Mouse (Mus musculus) CH12.LX (cell line): ENCODE measurements around the gene Ccdc30. TPM values are rescaled to one million over a fixed set of nuclear protein-coding genes. Genes with fewer than 3 reads are reported as not detected.

Source experiments
- DNase-seq: peaks from one replicate; pipeline ENCODE4 v3.0.0-alpha.2; 2013; ENCODE audit errors: extremely low read depth
- H3K27ac ChIP-seq: 2 replicates; pipeline ENCODE4 v1.5.1; 2012; ENCODE audit warnings: low read depth, mild to moderate bottlenecking, control low read depth, moderate library complexity; ENCODE audit not compliant: insufficient read depth
- H3K27me3 ChIP-seq: replicated peaks from 2 replicates; pipeline ENCODE3; 2012; ENCODE audit warnings: inconsistent platforms
- H3K36me3 ChIP-seq, 2 experiments: replicated peaks in 1 of 2; 2 replicates each; pipeline versions ENCODE3 to v1.6.1; 2012; ENCODE audit warnings: inconsistent platforms in 1 of 2, low read length in 1 of 2, mild to moderate bottlenecking in 1 of 2, mixed read lengths in 1 of 2, moderate library complexity in 1 of 2; ENCODE audit not compliant: control insufficient read depth in 1 of 2, insufficient read depth in 1 of 2
- H3K4me1 ChIP-seq, 2 experiments: 2 replicates each; pipeline ENCODE4 v1.6.1; 2012; ENCODE audit warnings: inconsistent platforms in 1 of 2, moderate library complexity in 1 of 2; ENCODE audit not compliant: insufficient read depth in 2 of 2, control insufficient read depth in 1 of 2
- H3K4me2 ChIP-seq: 2 replicates; pipeline ENCODE4 v1.6.1; 2012; ENCODE audit warnings: low read depth, mild to moderate bottlenecking, control low read depth; ENCODE audit not compliant: poor library complexity, insufficient read depth, severe bottlenecking
- H3K4me3 ChIP-seq, 3 experiments: fragments of 150-350 bp in 1 of 3; sonication (generic) in 1 of 3; replicated peaks in 1 of 3; 2 replicates each; pipeline versions ENCODE3 to v1.5.1; 2011 to 2012; ENCODE audit warnings: low read depth in 2 of 3, low read length in 2 of 3, mild to moderate bottlenecking in 2 of 3, moderate library complexity in 2 of 3, control low read depth in 1 of 3, improper control_type of control experiment in 1 of 3, inconsistent platforms in 1 of 3, mixed read lengths in 1 of 3; ENCODE audit not compliant: poor library complexity in 1 of 3
- H3K79me2 ChIP-seq: replicated peaks from 2 replicates; pipeline ENCODE4 v1.6.1; 2012; ENCODE audit warnings: mild to moderate bottlenecking, moderate library complexity; ENCODE audit not compliant: control insufficient read depth, poor library complexity, insufficient read depth, severe bottlenecking; ENCODE audit errors: extremely low read depth
- H3K9ac ChIP-seq: 2 replicates; pipeline ENCODE4 v1.6.1; 2012; ENCODE audit warnings: low read depth, mild to moderate bottlenecking, control low read depth, moderate library complexity; ENCODE audit not compliant: insufficient read depth
- H3K9me3 ChIP-seq: replicated peaks from 2 replicates; pipeline ENCODE3; 2012; ENCODE audit warnings: low read length, inconsistent platforms, mixed read lengths
- CHD1 ChIP-seq: IDR thresholded peaks from 2 replicates; pipeline ENCODE4 v1.6.1; 2012; ENCODE audit warnings: low read depth, low read length, improper control_type of control experiment, inconsistent platforms
- CHD2 ChIP-seq: IDR thresholded peaks from 2 replicates; pipeline ENCODE4 v1.6.1; 2011; ENCODE audit warnings: low read length, improper control_type of control experiment
- E2F4 ChIP-seq: IDR thresholded peaks from 2 replicates; pipeline ENCODE4 v1.6.1; 2011; ENCODE audit warnings: low read depth, low read length, improper control_type of control experiment; ENCODE audit not compliant: insufficient replicate concordance
- ELF1 ChIP-seq: IDR thresholded peaks from 2 replicates; pipeline ENCODE4 v1.6.1; 2014; ENCODE audit warnings: low read depth, mild to moderate bottlenecking, inconsistent platforms, low read length, improper control_type of control experiment
- ETS1 ChIP-seq: conservative IDR thresholded peaks from 2 replicates; pipeline ENCODE4 v1.6.1; 2012; ENCODE audit warnings: low read depth, mild to moderate bottlenecking, inconsistent platforms, low read length, improper control_type of control experiment, moderate library complexity
- GABPA ChIP-seq: IDR thresholded peaks from 2 replicates; pipeline ENCODE4 v1.6.1; 2012; ENCODE audit warnings: low read depth, low read length, improper control_type of control experiment, inconsistent platforms; ENCODE audit not compliant: insufficient replicate concordance
- HCFC1 ChIP-seq: IDR thresholded peaks from 2 replicates; pipeline ENCODE4 v1.6.1; 2012; ENCODE audit warnings: low read depth, mild to moderate bottlenecking, inconsistent platforms, low read length, improper control_type of control experiment
- JUN ChIP-seq: IDR thresholded peaks from 2 replicates; pipeline ENCODE4 v1.6.1; 2011; ENCODE audit warnings: low read depth, mild to moderate bottlenecking, low read length, improper control_type of control experiment, moderate library complexity; ENCODE audit not compliant: insufficient read depth
- MAFK ChIP-seq: IDR thresholded peaks from 2 replicates; pipeline ENCODE4 v1.6.1; 2011; ENCODE audit warnings: low read length, improper control_type of control experiment; ENCODE audit not compliant: insufficient replicate concordance
- MAX ChIP-seq: IDR thresholded peaks from 2 replicates; pipeline ENCODE4 v1.6.1; 2011; ENCODE audit warnings: low read length, improper control_type of control experiment
- MAZ ChIP-seq: IDR thresholded peaks from 2 replicates; pipeline ENCODE4 v1.6.1; 2012; ENCODE audit warnings: low read depth, mild to moderate bottlenecking, inconsistent platforms, low read length, improper control_type of control experiment, moderate library complexity
- MEF2A ChIP-seq: IDR thresholded peaks from 2 replicates; pipeline ENCODE4 v1.6.1; 2014; ENCODE audit warnings: low read depth, mild to moderate bottlenecking, inconsistent platforms, low read length, improper control_type of control experiment, borderline replicate concordance
- MXI1 ChIP-seq: IDR thresholded peaks from 2 replicates; pipeline ENCODE4 v1.6.1; 2011; ENCODE audit warnings: mild to moderate bottlenecking, low read depth, low read length, improper control_type of control experiment
- NELFE ChIP-seq: IDR thresholded peaks from 2 replicates; pipeline ENCODE4 v1.6.1; 2011; ENCODE audit warnings: low read depth, low read length, improper control_type of control experiment
- NRF1 ChIP-seq: IDR thresholded peaks from 2 replicates; pipeline ENCODE4 v1.6.1; 2014; ENCODE audit warnings: low read depth, mild to moderate bottlenecking, inconsistent platforms, low read length, improper control_type of control experiment, moderate library complexity
- PAX5 ChIP-seq: IDR thresholded peaks from 2 replicates; pipeline ENCODE4 v1.6.1; 2012; ENCODE audit warnings: low read length, inconsistent platforms, mixed read lengths
- POLR2AphosphoS2 ChIP-seq: IDR thresholded peaks from 2 replicates; pipeline ENCODE4 v1.6.1; 2011; ENCODE audit warnings: low read depth, low read length, improper control_type of control experiment
- RAD21 ChIP-seq: IDR thresholded peaks from 2 replicates; pipeline ENCODE4 v1.6.1; 2011; ENCODE audit warnings: low read depth, mild to moderate bottlenecking, low read length, improper control_type of control experiment, moderate library complexity
- RCOR1 ChIP-seq: conservative IDR thresholded peaks from 2 replicates; pipeline ENCODE4 v1.6.1; 2012; ENCODE audit warnings: low read depth, mild to moderate bottlenecking, inconsistent platforms, low read length, improper control_type of control experiment
- SIN3A ChIP-seq: IDR thresholded peaks from 2 replicates; pipeline ENCODE4 v1.6.1; 2012; ENCODE audit warnings: low read length, improper control_type of control experiment, inconsistent platforms
- TBP ChIP-seq: conservative IDR thresholded peaks from 2 replicates; pipeline ENCODE4 v1.6.1; 2011; ENCODE audit warnings: low read depth, low read length, improper control_type of control experiment
- TCF12 ChIP-seq: IDR thresholded peaks from 2 replicates; pipeline ENCODE4 v1.6.1; 2014; ENCODE audit warnings: low read depth, mild to moderate bottlenecking, inconsistent platforms, low read length, improper control_type of control experiment
- UBTF ChIP-seq: IDR thresholded peaks from 2 replicates; pipeline ENCODE4 v1.6.1; 2012; ENCODE audit warnings: low read depth, mild to moderate bottlenecking, inconsistent platforms, low read length, improper control_type of control experiment, moderate library complexity
- USF2 ChIP-seq: conservative IDR thresholded peaks from 2 replicates; pipeline ENCODE4 v1.6.1; 2011; ENCODE audit warnings: low read depth, low read length, improper control_type of control experiment
- ZMIZ1 ChIP-seq: IDR thresholded peaks from 2 replicates; pipeline ENCODE4 v1.6.1; 2012; ENCODE audit warnings: low read depth, mild to moderate bottlenecking, inconsistent platforms, low read length, improper control_type of control experiment
- dilution Hi-C: fragments of 300-500 bp; cut with MboI; formaldehyde crosslinking; loops from 2 replicates; pipeline ENCODE4 v1.14.3; 2020; ENCODE audit warnings: low sequenced_read_pairs; ENCODE audit not compliant: extremely low pct_unique_long_range_greater_than_20kb, extremely low pct_ligation_motif_present
- in situ Hi-C: fragments of 300-500 bp; cut with MboI; formaldehyde crosslinking; loops from 3 replicates; pipeline ENCODE4 v1.14.3; 2019; ENCODE audit warnings: low sequenced_read_pairs, low pct_ligation_motif_present, low pct_unique_long_range_greater_than_20kb, mixed read lengths
- polyA plus RNA-seq: library from polyadenylated mRNA; unstranded; fragments of >175 nt; gene quantifications from 2 replicates; pipeline ENCODE4 v1.2.1, GENCODE M21; 2012; ENCODE audit warnings: low read depth; ENCODE audit not compliant: insufficient read length
- total RNA-seq, 2 experiments: library from RNA; depleted of rRNA; stranded (reverse); fragments of 300-350 nt in 1 of 2; fragments of >200 nt in 1 of 2; gene quantifications; 2 replicates each; pipeline ENCODE4 v1.2.3; 2012 to 2014

Ccdc30 gene
- total and polyA plus RNA-seq, 3 experiments, result 0.04 TPM; not detected in 2

- dilution Hi-C loops, result no loop called here
- H3K27ac ChIP-seq, result no peak overlapping the region
Measured at GRCm38 (mm10) chr4:119291921-119292320, 123.4 kb downstream of the Ccdc30 start.

GRCm38 (mm10) chr4:119285336-119285735 is 130.0 kb downstream of the Ccdc30 start:
- Histone ChIP-seq H3K36me3 (peaks cover 62 to 92% of the 10 kb centered on the region in 2 experiments), H3K9me3 (no peaks in the 10 kb centered on the region), H3K27me3 (no peaks in the 10 kb centered on the region), H3K79me2 (peaks cover 84% of the 10 kb centered on the region), H3K27ac (no peak overlapping the region), H3K9ac (no peak overlapping the region), H3K4me3 (no peak overlapping the region), H3K4me2 (no peak overlapping the region), H3K4me1 (peaks cover 6 to 52% of the 10 kb centered on the region in 2 experiments; a peak in 3 of 4 replicates)
- dilution Hi-C loops (no loop called here), in situ Hi-C loops (no loop called here)
- no peak for DNase-seq
- TF ChIP-seq POLR2AphosphoS2, result peak; percentile 49
- TF ChIP-seq HCFC1, result no peak
- TF ChIP-seq, all 38 proteins: peak for 1

More at GRCm38 (mm10) chr4:119291921-119292320, 123.4 kb downstream of the Ccdc30 start:
- in situ Hi-C loops, result no loop called here
- Histone ChIP-seq H3K27me3 (no peaks in the 10 kb centered on the region), H3K4me3 (peak overlapping the region; percentile 83 to 95 (median 92)), H3K9me3 (no peaks in the 10 kb centered on the region), H3K4me2 (peak overlapping the region; percentile 96), H3K9ac (peak overlapping the region; percentile 93), H3K36me3 (peaks cover 17 to 55% of the 10 kb centered on the region in 2 experiments), H3K4me1 (peaks cover 6 to 51% of the 10 kb centered on the region in 2 experiments; a peak in 3 of 4 replicates), H3K79me2 (peaks cover 71% of the 10 kb centered on the region)
- no peak for TF ChIP-seq ZMIZ1
- 0 out of 2 replicates have a peak, but pooled peaks have one; percentile 36 for TF ChIP-seq CHD1
- no peak for TF ChIP-seq MAFK
- no peak for TF ChIP-seq MAZ
- TF ChIP-seq TCF12, result no peak
- TF ChIP-seq RAD21, result no peak
- DNase-seq, result no peak

GRCm38 (mm10) chr4:119284861-119285260 is 130.5 kb downstream of the Ccdc30 start:
- peaks cover 65 to 92% of the 10 kb centered on the region in 2 experiments for H3K36me3 ChIP-seq
- no peak overlapping the region for H3K27ac ChIP-seq
- H3K4me2 ChIP-seq, result no peak overlapping the region
- no peaks in the 10 kb centered on the region for H3K27me3 ChIP-seq
- no peaks in the 10 kb centered on the region for H3K9me3 ChIP-seq
- no peak for TF ChIP-seq MXI1
- TF ChIP-seq GABPA, result no peak
- TF ChIP-seq SIN3A, result no peak
- no peak for TF ChIP-seq MEF2A
- TF ChIP-seq ELF1, result no peak
- no peak for TF ChIP-seq E2F4
- TF ChIP-seq TCF12, result no peak
- no peak for TF ChIP-seq JUN
- TF ChIP-seq UBTF, result no peak
- no peak for TF ChIP-seq NRF1
- TF ChIP-seq TBP, result no peak
- TF ChIP-seq ETS1, result no peak
- no peak for TF ChIP-seq NELFE
- no peak for TF ChIP-seq MAFK
- no peak for TF ChIP-seq POLR2AphosphoS2
- no peak for TF ChIP-seq RCOR1
- TF ChIP-seq MAX, result no peak
- TF ChIP-seq USF2, result no peak
- no peak for TF ChIP-seq PAX5
- no peak for TF ChIP-seq CHD2
- H3K79me2 ChIP-seq, result peaks cover 80% of the 10 kb centered on the region
- dilution Hi-C loops (no loop called here), in situ Hi-C loops (no loop called here)
- peaks cover 6 to 47% of the 10 kb centered on the region in 2 experiments; a peak in 3 of 4 replicates for H3K4me1 ChIP-seq
- no peak overlapping the region for H3K4me3 ChIP-seq
- DNase-seq, result no peak
- H3K9ac ChIP-seq, result no peak overlapping the region
